Comparison of ENCODE assay signal across 20 mouse cellular contexts in the genomic region with DNA sequence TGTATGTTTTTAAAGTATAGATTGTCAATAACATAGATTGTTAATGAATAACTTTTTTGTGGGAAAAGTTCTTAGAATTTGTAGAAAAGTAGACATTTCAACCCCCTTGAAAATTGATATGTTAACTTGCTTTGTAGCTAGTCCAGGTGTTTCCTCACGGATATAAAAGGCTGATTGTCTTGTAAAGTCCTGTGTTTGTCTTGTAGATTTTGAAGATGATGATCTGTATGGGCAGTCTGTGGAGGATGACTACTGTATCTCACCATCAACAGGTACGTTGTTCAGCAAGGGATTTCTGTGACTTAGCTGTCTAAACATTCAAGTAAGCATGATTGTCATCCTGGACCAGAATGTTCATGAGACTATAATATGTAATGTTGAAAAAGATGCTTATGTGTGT. TPM values are rescaled to one million over a fixed set of nuclear protein-coding genes. Genes with fewer than 3 reads are reported as not detected.
DNase-seq lines count a peak whose midpoint lies in the region; ATAC-seq and TF ChIP-seq lines count a peak whose summit lies in the region.
"Had no signal": no experiment of that assay in that cellular context is flagged by ENCODE, and none has a peak within 500 bp of the region (broad histone marks: within the 10 kb centered on the region; RNA-seq: fewer than 3 reads in every experiment).

No protein-coding gene starts in this region.

- no peak overlapping the region for H3K9ac ChIP-seq in ES-E14 (ENCODE audit: insufficient read depth, low read depth, low read length, poor library complexity, severe bottlenecking)
- H3K9ac ChIP-seq: embryonic facial prominence, embryonic 12.5 days; forebrain, embryonic 13.5 days; forebrain, embryonic 15.5 days; forebrain, postnatal 0 days had no signal

- DNase-seq in ES-E14 (ENCODE audit: low read depth, low spot score) (peak; percentile 15), ZHBTc4 (ENCODE audit: low read depth, low spot score) (peak; percentile 38)
- peak; percentile 5 for DNase-seq in naive thymus-derived CD4-positive, alpha-beta T cell, adult 2 months (ENCODE audit: low read depth)
- DNase-seq in urinary bladder, postnatal 14 days (ENCODE audit: low spot score), result no peak
- no peak for DNase-seq in urinary bladder, postnatal 36 days (ENCODE audit: low spot score in 2 of 2)
- DNase-seq: adrenal gland, adult 8-10 months; adrenal gland, postnatal 14 days; adrenal gland, postnatal 36 days; cerebellum, adult 11 months; cerebellum, adult 18-20 months; cerebellum, adult 8-10 months; cerebellum, adult 9-11 months; cerebellum, postnatal 25 days; forebrain, postnatal 0 days had no signal

- H3K27ac ChIP-seq in ES-E14 (ENCODE audit: insufficient read depth, low read depth, low read length, poor library complexity, severe bottlenecking), result no peak overlapping the region
- H3K27ac ChIP-seq: embryonic facial prominence, embryonic 10.5 days; embryonic facial prominence, embryonic 12.5 days; forebrain, embryonic 13.5 days; forebrain, embryonic 15.5 days had no signal

- in situ Hi-C loops in ES-E14 (cut with MboI; ENCODE audit: low sequenced_read_pairs in 2 of 2, unreplicated experiment in 2 of 2), result no loop called here

- no peak overlapping the region for H3K4me3 ChIP-seq in ES-E14 (ENCODE audit: insufficient read depth in 1 of 2, low read depth in 1 of 2, low read length in 2 of 2, poor library complexity in 1 of 2, severe bottlenecking in 1 of 2)
- H3K4me3 ChIP-seq: embryonic facial prominence, embryonic 10.5 days; embryonic facial prominence, embryonic 12.5 days; forebrain, embryonic 13.5 days; forebrain, embryonic 15.5 days had no signal

- peaks cover 15% of the 10 kb centered on the region for H3K36me3 ChIP-seq in ES-E14 (ENCODE audit: control insufficient read depth, insufficient read depth, low read length, poor library complexity, severe bottlenecking)

- H3K4me1 ChIP-seq in ES-E14 (ENCODE audit: control insufficient read depth in 2 of 2, insufficient read depth in 2 of 2, low read length in 2 of 2, poor library complexity in 1 of 2), result peaks cover 3 to 7% of the 10 kb centered on the region in 2 experiments; a peak in 2 of 4 replicates

- no peaks in the 10 kb centered on the region for H3K9me3 ChIP-seq in ES-E14 (ENCODE audit: control insufficient read depth, insufficient read depth, low read depth, low read length)
- H3K9me3 ChIP-seq: embryonic facial prominence, embryonic 10.5 days; embryonic facial prominence, embryonic 12.5 days; forebrain, embryonic 13.5 days; forebrain, embryonic 15.5 days had no signal

- no peak for ATAC-seq in megakaryocyte-erythroid progenitor cell, adult 5-6 weeks (replicated peaks; ENCODE audit: low FRiP score, low TSS enrichment, poor library complexity, severe bottlenecking)
- ATAC-seq: activated CD4-positive, CD25-positive, alpha-beta regulatory T cell, adult 4 months; forebrain, embryonic 13.5 days; forebrain, embryonic 15.5 days; forebrain, postnatal 0 days had no signal

TF ChIP-seq in ES-E14, 5 proteins besides CTCF, POLR2A, EP300 and RAD21:
- TF ChIP-seq MAFK (IDR thresholded peaks at IDR 0.05; ENCODE audit: insufficient read depth, low read depth, low read length), result no peak
- no peak for TF ChIP-seq ZC3H11A (IDR thresholded peaks at IDR 0.05; ENCODE audit: borderline replicate concordance, low read depth, low read length)
- TF ChIP-seq HCFC1 (IDR thresholded peaks at IDR 0.05; ENCODE audit: borderline replicate concordance, insufficient read depth, low read length), result no peak
- no peak for TF ChIP-seq CHD2 (IDR thresholded peaks at IDR 0.05; ENCODE audit: low read depth, low read length)
- TF ChIP-seq ZNF384 (IDR thresholded peaks at IDR 0.05; ENCODE audit: low read depth, low read length), result no peak
TF ChIP-seq in ES-E14: peak in this region for 0.

RNA-seq across cellular contexts. Expression of a gene that starts 3.2 kb away (rescaled TPM):
- total RNA-seq in ES-E14 (2012; rRNA removed), result 82.5 and 90.0 TPM in 2 replicates
- 81.6 and 95.5 TPM in 2 replicates for total RNA-seq in megakaryocyte-erythroid progenitor cell, adult 5-6 weeks (2014; fragmentation: Nextera tagmentation)
- 106 and 108 TPM in 2 replicates for total RNA-seq in megakaryocyte-erythroid progenitor cell, adult 5-6 weeks (2017)

Comparison
In these comparisons a context has a peak if more than half of its experiments do, and no peak if none do; other contexts are left out.
1. DNase-seq: peak in ES-E14 (single experiment), ZHBTc4 (single experiment) and naive thymus-derived CD4-positive, alpha-beta T cell, adult 2 months (single experiment); none in urinary bladder, postnatal 14 days (single experiment) and urinary bladder, postnatal 36 days (0 of 2).